Mouse (Mus musculus): ENCODE measurements at regions not wholly inside any gene's neighbourhood (a gene's known extent, or its start where the extent isn't known, plus 50 kb on each side); places are given as distances from the start of the nearest gene placed in this dataset.

GRCm38 (mm10) chr10:91249681-91250195 lies 68.6 kb upstream of the Tmpo start:
- no peaks in the 10 kb centered on the region for H3K36me3 ChIP-seq (ENCODE audit: control insufficient read depth, insufficient read depth, low read length, poor library complexity, severe bottlenecking)
- no peaks in the 10 kb centered on the region for H3K9me3 ChIP-seq (replicated peaks; ENCODE audit: control insufficient read depth, insufficient read depth, low read length, poor library complexity, severe bottlenecking)
- no peak overlapping the region for H3K4me3 ChIP-seq (ENCODE audit: low read depth, low read length)
- no peak overlapping the region for H3K27ac ChIP-seq (ENCODE audit: insufficient read depth, low read length)
- no peaks in the 10 kb centered on the region for H3K27me3 ChIP-seq (ENCODE audit: control insufficient read depth, insufficient read depth, low read length, poor library complexity, severe bottlenecking)
- no peak overlapping the region for H3K9ac ChIP-seq (ENCODE audit: low read depth, poor library complexity, severe bottlenecking)
- H3K4me1 ChIP-seq (ENCODE audit: control insufficient read depth, insufficient read depth, low read length): no peaks in the 10 kb centered on the region
- no peak for TF ChIP-seq EP300 (IDR thresholded peaks at IDR 0.05; ENCODE audit: insufficient read depth, low read depth, low read length)
- no peak for TF ChIP-seq CTCF (IDR thresholded peaks at IDR 0.05; ENCODE audit: low read depth, low read length)
- TF ChIP-seq POLR2A (IDR thresholded peaks at IDR 0.05; ENCODE audit: insufficient read depth, low read length): no peak

DNA sequence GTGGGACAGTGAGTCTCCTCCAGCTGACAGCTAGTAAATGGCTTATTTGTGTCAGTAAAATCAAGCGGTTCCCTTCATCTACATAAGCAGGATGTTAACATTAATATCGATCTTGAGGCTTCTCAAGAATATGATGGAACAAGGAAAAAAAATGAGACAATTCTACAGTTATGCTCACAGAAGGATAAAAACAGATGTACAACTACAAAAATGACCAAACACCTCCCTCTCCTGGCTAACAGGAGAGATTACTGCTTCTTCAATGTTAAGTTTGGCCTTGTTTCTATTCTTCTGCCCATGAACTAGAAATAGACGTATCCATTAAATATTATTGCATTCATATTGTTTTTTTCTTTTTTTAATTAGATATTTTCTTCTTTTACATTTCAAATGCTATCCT lies 63.2 kb upstream of the Tmpo start:
- no peaks in the 10 kb centered on the region for H3K9me3 ChIP-seq (replicated peaks; ENCODE audit: control insufficient read depth, insufficient read depth, low read length, poor library complexity, severe bottlenecking)
- H3K9ac ChIP-seq (ENCODE audit: low read depth, poor library complexity, severe bottlenecking): no peak overlapping the region
- no peaks in the 10 kb centered on the region for H3K27me3 ChIP-seq (ENCODE audit: control insufficient read depth, insufficient read depth, low read length, poor library complexity, severe bottlenecking)
- no peak overlapping the region for H3K4me3 ChIP-seq (ENCODE audit: low read depth, low read length)
- no peak overlapping the region for H3K27ac ChIP-seq (ENCODE audit: insufficient read depth, low read length)
- TF ChIP-seq POLR2A (IDR thresholded peaks at IDR 0.05; ENCODE audit: insufficient read depth, low read length): no peak
- TF ChIP-seq EP300 (IDR thresholded peaks at IDR 0.05; ENCODE audit: insufficient read depth, low read depth, low read length): no peak
- no peak for TF ChIP-seq CTCF (IDR thresholded peaks at IDR 0.05; ENCODE audit: low read depth, low read length)
- no peaks in the 10 kb centered on the region for H3K36me3 ChIP-seq (ENCODE audit: control insufficient read depth, insufficient read depth, low read length, poor library complexity, severe bottlenecking)
- H3K4me1 ChIP-seq (ENCODE audit: control insufficient read depth, insufficient read depth, low read length): peaks cover 1% of the 10 kb centered on the region

DNA sequence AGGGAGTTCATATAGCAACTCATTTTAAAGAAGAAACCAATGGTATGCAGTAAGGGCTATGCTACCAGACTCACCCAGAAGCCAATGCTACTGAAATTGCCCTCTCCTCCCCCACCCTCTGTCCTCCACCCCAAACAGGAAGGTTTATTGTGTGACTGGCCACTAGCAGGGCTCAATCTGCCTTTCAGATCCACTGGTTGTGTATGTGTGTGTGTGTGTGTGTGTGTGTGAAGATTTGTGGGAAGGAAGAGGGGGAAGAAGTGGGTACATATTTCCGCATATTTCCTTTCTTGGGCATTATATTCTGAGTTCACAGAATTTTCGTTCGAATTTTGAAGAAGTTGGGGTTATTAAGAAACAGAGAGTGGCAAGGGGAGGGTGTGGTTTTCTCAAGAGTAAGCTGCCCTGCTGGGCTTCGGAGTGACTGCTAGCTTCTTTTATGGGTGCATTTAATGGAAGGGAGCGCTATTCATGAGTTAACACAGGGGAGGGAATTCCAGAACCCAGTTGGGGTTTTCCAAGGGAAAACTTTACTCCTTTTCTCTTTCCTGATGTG lies 61.5 kb upstream of the Tmpo start:
- Histone ChIP-seq H3K9me3 (replicated peaks; ENCODE audit: control insufficient read depth, insufficient read depth, low read length, poor library complexity, severe bottlenecking) (no peaks in the 10 kb centered on the region), H3K36me3 (ENCODE audit: control insufficient read depth, insufficient read depth, low read length, poor library complexity, severe bottlenecking) (no peaks in the 10 kb centered on the region), H3K27me3 (ENCODE audit: control insufficient read depth, insufficient read depth, low read length, poor library complexity, severe bottlenecking) (no peaks in the 10 kb centered on the region), H3K9ac (ENCODE audit: low read depth, poor library complexity, severe bottlenecking) (no peak overlapping the region), H3K4me1 (ENCODE audit: control insufficient read depth, insufficient read depth, low read length) (peaks cover 1% of the 10 kb centered on the region), H3K27ac (ENCODE audit: insufficient read depth, low read length) (no peak overlapping the region), H3K4me3 (ENCODE audit: low read depth, low read length) (no peak overlapping the region)
- TF ChIP-seq POLR2A (IDR thresholded peaks at IDR 0.05; ENCODE audit: insufficient read depth, low read length) (no peak), CTCF (IDR thresholded peaks at IDR 0.05; ENCODE audit: low read depth, low read length) (no peak), EP300 (IDR thresholded peaks at IDR 0.05; ENCODE audit: insufficient read depth, low read depth, low read length) (no peak)

- Histone ChIP-seq H3K9ac (ENCODE audit: low read depth, poor library complexity, severe bottlenecking) (no peak overlapping the region), H3K4me3 (ENCODE audit: low read depth, low read length) (no peak overlapping the region), H3K27me3 (ENCODE audit: control insufficient read depth, insufficient read depth, low read length, poor library complexity, severe bottlenecking) (no peaks in the 10 kb centered on the region), H3K4me1 (ENCODE audit: control insufficient read depth, insufficient read depth, low read length) (peaks cover 1% of the 10 kb centered on the region), H3K9me3 (replicated peaks; ENCODE audit: control insufficient read depth, insufficient read depth, low read length, poor library complexity, severe bottlenecking) (no peaks in the 10 kb centered on the region), H3K36me3 (ENCODE audit: control insufficient read depth, insufficient read depth, low read length, poor library complexity, severe bottlenecking) (no peaks in the 10 kb centered on the region), H3K27ac (ENCODE audit: insufficient read depth, low read length) (no peak overlapping the region)
- no peak for TF ChIP-seq CTCF (IDR thresholded peaks at IDR 0.05; ENCODE audit: low read depth, low read length)
- TF ChIP-seq POLR2A (IDR thresholded peaks at IDR 0.05; ENCODE audit: insufficient read depth, low read length): no peak
- no peak for TF ChIP-seq EP300 (IDR thresholded peaks at IDR 0.05; ENCODE audit: insufficient read depth, low read depth, low read length)
These were observed 60.5 kb upstream of the Tmpo start for GRCm38 (mm10) chr10:91241611-91242005.

DNA sequence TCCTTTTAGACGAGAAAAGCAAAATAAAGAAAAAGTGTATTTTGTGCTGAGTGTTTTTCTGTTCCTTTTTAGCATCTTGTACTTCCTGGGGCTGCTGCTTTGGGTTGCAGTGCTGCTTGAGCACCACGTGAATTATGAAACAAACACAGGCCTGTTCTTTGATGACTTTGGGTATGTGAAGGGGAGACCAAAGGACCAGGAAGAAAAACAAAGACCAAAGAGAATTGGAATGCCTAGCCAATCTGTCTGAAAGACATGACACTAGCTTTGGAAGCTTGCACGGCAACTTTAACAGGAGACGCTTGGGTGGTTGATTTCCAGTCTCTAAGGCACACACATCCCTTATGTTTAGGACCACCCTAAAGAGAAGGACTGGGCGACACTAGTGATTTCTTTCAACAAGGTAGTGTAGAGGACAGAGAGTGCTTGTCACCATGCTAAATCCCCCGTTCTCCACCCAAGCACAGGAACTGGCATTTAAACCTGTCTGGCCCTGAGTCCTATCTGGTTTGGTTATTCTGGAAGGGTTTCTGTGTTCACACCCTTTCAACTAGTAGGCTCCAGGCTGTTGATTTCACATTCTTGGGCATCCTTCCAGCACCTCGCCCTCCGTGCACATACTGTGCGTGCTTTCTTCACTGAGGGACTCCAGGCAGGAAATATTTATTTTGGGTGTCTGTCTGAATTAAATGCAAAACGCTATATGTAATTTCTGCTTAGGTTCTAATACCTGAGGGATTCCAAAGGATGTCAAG lies 59.9 kb upstream of the Tmpo start:
- Histone ChIP-seq H3K4me3 (ENCODE audit: low read depth, low read length) (no peak overlapping the region), H3K36me3 (ENCODE audit: control insufficient read depth, insufficient read depth, low read length, poor library complexity, severe bottlenecking) (no peaks in the 10 kb centered on the region), H3K4me1 (ENCODE audit: control insufficient read depth, insufficient read depth, low read length) (peaks cover 1% of the 10 kb centered on the region), H3K27me3 (ENCODE audit: control insufficient read depth, insufficient read depth, low read length, poor library complexity, severe bottlenecking) (no peaks in the 10 kb centered on the region), H3K9me3 (replicated peaks; ENCODE audit: control insufficient read depth, insufficient read depth, low read length, poor library complexity, severe bottlenecking) (no peaks in the 10 kb centered on the region), H3K27ac (ENCODE audit: insufficient read depth, low read length) (no peak overlapping the region), H3K9ac (ENCODE audit: low read depth, poor library complexity, severe bottlenecking) (no peak overlapping the region)
- no peak for TF ChIP-seq CTCF (IDR thresholded peaks at IDR 0.05; ENCODE audit: low read depth, low read length)
- TF ChIP-seq POLR2A (IDR thresholded peaks at IDR 0.05; ENCODE audit: insufficient read depth, low read length): no peak
- no peak for TF ChIP-seq EP300 (IDR thresholded peaks at IDR 0.05; ENCODE audit: insufficient read depth, low read depth, low read length)

- H3K4me1 ChIP-seq (ENCODE audit: control insufficient read depth, insufficient read depth, low read length): peaks cover 1% of the 10 kb centered on the region
- no peaks in the 10 kb centered on the region for H3K9me3 ChIP-seq (replicated peaks; ENCODE audit: control insufficient read depth, insufficient read depth, low read length, poor library complexity, severe bottlenecking)
- no peak overlapping the region for H3K27ac ChIP-seq (ENCODE audit: insufficient read depth, low read length)
- H3K36me3 ChIP-seq (ENCODE audit: control insufficient read depth, insufficient read depth, low read length, poor library complexity, severe bottlenecking): no peaks in the 10 kb centered on the region
- no peak for TF ChIP-seq CTCF (IDR thresholded peaks at IDR 0.05; ENCODE audit: low read depth, low read length)
- no peak for TF ChIP-seq EP300 (IDR thresholded peaks at IDR 0.05; ENCODE audit: insufficient read depth, low read depth, low read length)
- TF ChIP-seq POLR2A (IDR thresholded peaks at IDR 0.05; ENCODE audit: insufficient read depth, low read length): no peak
- H3K27me3 ChIP-seq (ENCODE audit: control insufficient read depth, insufficient read depth, low read length, poor library complexity, severe bottlenecking): no peaks in the 10 kb centered on the region
- H3K4me3 ChIP-seq (ENCODE audit: low read depth, low read length): no peak overlapping the region
- no peak overlapping the region for H3K9ac ChIP-seq (ENCODE audit: low read depth, poor library complexity, severe bottlenecking)
These were observed 59.2 kb upstream of the Tmpo start for GRCm38 (mm10) chr10:91240320-91240719.

All from ES-Bruce4 (cell line).